Mouse (Mus musculus) ES-Bruce4 (cell line): ENCODE measurements at regions not wholly inside any gene's neighbourhood (a gene's known extent, or its start where the extent isn't known, plus 50 kb on each side); places are given as distances from the start of the nearest gene placed in this dataset.
A peak's percentile ranks its signal among the peaks of the same experiment; 100 is the strongest.

Experiments used
- CTCF ChIP-seq: IDR thresholded peaks from one replicate; pipeline ENCODE4 v1.8.1; 2011; ENCODE audit warnings: low read depth, low read length
- EP300 ChIP-seq: IDR thresholded peaks from 2 replicates; pipeline ENCODE4 v1.6.1; 2011; ENCODE audit warnings: low read depth, low read length; ENCODE audit not compliant: insufficient read depth
- POLR2A ChIP-seq: IDR thresholded peaks from one replicate; pipeline ENCODE4 v1.8.1; 2011; ENCODE audit warnings: low read length; ENCODE audit not compliant: insufficient read depth

- peak; percentile 13 for TF ChIP-seq CTCF
- no peak for TF ChIP-seq POLR2A
- TF ChIP-seq EP300, result no peak
Measured at GRCm38 (mm10) chr12:7543281-7543981, 434.0 kb upstream of the Apob start.
